Mouse (Mus musculus) hindbrain, embryonic 12.5 days (tissue): ENCODE measurements around the gene Eif4b. TPM values are rescaled to one million over a fixed set of nuclear protein-coding genes. Genes with fewer than 3 reads are reported as not detected.
A peak's percentile ranks its signal among the peaks of the same experiment; 100 is the strongest.

Experiments
- ATAC-seq: fragments of 200-750 bp; cut with Nextera tagmentation; 2 replicates; pipeline ENCODE4 v1.8.0; 2017; ENCODE audit warnings: moderate TSS enrichment; ENCODE audit not compliant: low FRiP score
- H3K27ac ChIP-seq: fragments of 300-500 bp; sonication (generic); 2 replicates; pipeline ENCODE4 v1.5.1; 2016; ENCODE audit warnings: mild to moderate bottlenecking
- H3K27me3 ChIP-seq: fragments of 300-500 bp; sonication (generic); 2 replicates; pipeline ENCODE4 v1.6.1; 2016; ENCODE audit warnings: mild to moderate bottlenecking
- H3K36me3 ChIP-seq: fragments of 300-500 bp; sonication (generic); 2 replicates; pipeline ENCODE4 v1.6.1; 2016; ENCODE audit warnings: mild to moderate bottlenecking
- H3K4me1 ChIP-seq: fragments of 300-500 bp; sonication (generic); 2 replicates; pipeline ENCODE4 v1.6.1; 2016
- H3K4me2 ChIP-seq: fragments of 300-500 bp; sonication (generic); replicated peaks from 2 replicates; pipeline ENCODE4 v1.6.1; 2016; ENCODE audit warnings: mild to moderate bottlenecking
- H3K4me3 ChIP-seq: fragments of 300-500 bp; sonication (generic); 2 replicates; pipeline ENCODE4 v1.5.1; 2016; ENCODE audit warnings: mild to moderate bottlenecking
- H3K9ac ChIP-seq: fragments of 300-500 bp; sonication (generic); 2 replicates; pipeline ENCODE4 v1.6.1; 2016; ENCODE audit warnings: mild to moderate bottlenecking, moderate library complexity
- H3K9me3 ChIP-seq: fragments of 300-500 bp; sonication (generic); replicated peaks from 2 replicates; pipeline ENCODE4 v1.6.1; 2016; ENCODE audit warnings: mild to moderate bottlenecking
- WGBS: fragments of 180-500 bp; shearing (Covaris S2); methylation state at CpG from one replicate; pipeline ENCODE4 v1.1.7; 2016; 5-methylcytosine and 5-hydroxymethylcytosine counted together
- polyA plus RNA-seq: library from polyadenylated mRNA; unstranded; fragments of >200 nt; fragmentation: Nextera tagmentation; extraction: Ambion mirVana; gene quantifications from 2 replicates; pipeline ENCODE4 v1.2.1, GENCODE M21; 2016

Gene Eif4b
- polyA plus RNA-seq = 94.0 and 97.1 TPM in 2 replicates

- peaks cover 9% of the 10 kb centered on the region; the same call in 1 of the 2 replicates for H3K27me3 ChIP-seq
- WGBS = under 1% methylated on average over 58 of the region's 58 CpGs
- peak within 1 kb of the TSS; percentile 90 for H3K4me2 ChIP-seq
- H3K4me1 ChIP-seq = peaks cover 20% of the 10 kb centered on the region
- peak within 1 kb of the TSS; percentile 98 for H3K27ac ChIP-seq
- H3K4me3 ChIP-seq = peak within 1 kb of the TSS; percentile 96
- no peaks in the 10 kb centered on the region for H3K9me3 ChIP-seq
- H3K9ac ChIP-seq = peak within 1 kb of the TSS; percentile 98
- no peaks in the 10 kb centered on the region for H3K36me3 ChIP-seq
- peak; percentile 95 for ATAC-seq
These were observed at the start of gene Eif4b for GRCm38 (mm10) chr15:102073559-102074069. Gene Eif4b, plus strand, starts transcription at chr15:102073773.

DNA sequence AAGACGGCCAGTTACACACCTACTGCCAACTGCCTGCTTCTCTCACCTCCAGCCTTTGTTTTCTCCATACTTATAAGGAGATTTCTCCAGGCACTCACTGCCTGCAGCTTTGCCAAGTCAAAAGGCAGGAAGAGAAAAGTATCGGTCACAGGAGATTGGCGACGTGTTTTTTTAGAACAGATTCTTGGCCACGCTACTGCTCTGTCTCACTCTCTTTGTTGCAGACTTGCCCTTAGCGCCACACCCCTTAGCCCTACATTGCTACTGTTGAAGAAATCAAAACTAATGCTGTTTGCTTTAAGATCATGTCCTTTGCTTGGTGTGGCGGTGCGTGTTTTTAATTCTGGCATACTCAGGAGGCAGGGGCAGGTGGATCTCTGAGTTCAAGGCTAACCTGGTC lies 49.7 kb upstream of the Eif4b start:
- Histone ChIP-seq H3K9me3 (no peaks in the 10 kb centered on the region), H3K27me3 (peaks cover 54% of the 10 kb centered on the region), H3K27ac (no peak overlapping the region), H3K36me3 (no peaks in the 10 kb centered on the region), H3K4me1 (peaks cover 18% of the 10 kb centered on the region), H3K4me2 (no peak overlapping the region), H3K9ac (no peak overlapping the region), H3K4me3 (no peak overlapping the region)
- 75% methylated on average over 8 of the region's 8 CpGs for WGBS
- no peak for ATAC-seq

DNA sequence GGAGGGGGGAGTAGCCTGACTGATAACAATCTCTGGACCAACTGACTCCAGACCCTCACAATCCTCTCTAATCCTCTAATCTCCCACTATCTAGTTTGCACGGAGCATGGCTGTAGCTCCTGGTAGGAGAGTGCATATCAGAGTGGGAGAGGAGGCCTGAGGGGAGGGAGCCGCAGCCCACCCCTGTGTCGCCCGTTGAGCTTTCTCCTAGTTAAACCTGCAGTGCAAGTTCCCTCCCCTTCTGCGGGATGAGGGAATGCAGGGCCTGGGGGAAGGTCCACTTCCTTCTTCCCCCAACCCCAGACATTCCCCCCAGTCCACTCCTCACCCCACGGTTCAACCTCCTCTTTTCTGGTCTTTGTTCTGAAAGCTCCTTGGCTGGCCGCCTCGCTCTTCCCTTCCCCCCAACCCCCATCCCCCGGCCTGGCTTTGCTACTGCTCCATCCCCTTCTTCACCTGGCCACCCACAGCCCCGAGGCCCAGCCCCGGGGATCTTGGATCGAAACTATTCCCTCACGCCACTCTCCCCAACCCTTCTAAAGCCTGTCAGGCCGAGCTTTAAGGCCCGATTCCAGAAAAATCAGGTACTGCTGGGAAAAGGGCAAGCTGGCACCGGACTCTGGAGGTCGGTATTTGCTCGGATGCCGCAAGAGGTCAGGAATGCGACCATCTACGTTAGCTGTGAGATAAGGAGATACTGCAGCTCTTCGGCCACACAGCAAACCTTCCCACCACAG lies 48.3 kb upstream of the Eif4b start:
- Histone ChIP-seq H3K4me2 (peak overlapping the region; percentile 34), H3K9ac (0 out of 2 replicates have a peak overlapping the region, but pooled peaks have one; percentile 32)

DNA sequence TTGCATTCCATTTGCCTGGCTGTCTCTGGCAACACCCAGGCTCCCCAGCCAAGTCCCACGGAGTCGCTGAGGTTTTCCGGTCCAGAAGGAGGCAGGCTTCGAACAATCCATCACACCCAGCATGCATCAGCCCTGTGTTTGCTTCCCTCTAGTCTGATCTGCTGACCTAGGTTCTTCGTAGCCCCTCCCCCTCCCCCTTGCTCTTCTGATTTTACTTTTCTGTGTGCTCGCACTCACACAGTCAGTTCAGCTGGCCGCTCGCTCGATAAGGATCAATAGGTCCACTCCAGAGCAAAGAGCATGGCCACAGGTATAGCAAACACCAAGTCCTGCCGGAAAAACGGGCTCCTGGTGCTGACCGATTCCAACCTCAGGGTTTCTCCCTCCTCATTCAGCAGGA lies 47.1 kb upstream of the Eif4b start:
- Histone ChIP-seq H3K4me3 (no peak overlapping the region), H3K4me1 (peaks cover 18% of the 10 kb centered on the region), H3K27ac (no peak overlapping the region), H3K27me3 (peaks cover 64% of the 10 kb centered on the region), H3K9me3 (no peaks in the 10 kb centered on the region), H3K9ac (no peak overlapping the region), H3K36me3 (no peaks in the 10 kb centered on the region), H3K4me2 (no peak overlapping the region)
- WGBS = 8% methylated on average over 12 of the region's 12 CpGs
- ATAC-seq = no peak

More for the DNA sequence above, 48.3 kb upstream of the Eif4b start:
- peak overlapping the region; percentile 40; the same call in 1 of the 2 replicates for H3K27ac ChIP-seq
- no peak overlapping the region for H3K4me3 ChIP-seq
- WGBS = 8% methylated on average over 22 of the region's 22 CpGs
- no peak for ATAC-seq
- no peaks in the 10 kb centered on the region for H3K36me3 ChIP-seq
- no peaks in the 10 kb centered on the region for H3K9me3 ChIP-seq
- peaks cover 64% of the 10 kb centered on the region for H3K27me3 ChIP-seq
- peaks cover 18% of the 10 kb centered on the region for H3K4me1 ChIP-seq

- ATAC-seq = no peak
- H3K27ac ChIP-seq = no peak within 1 kb of the TSS
- H3K4me3 ChIP-seq = peak within 1 kb of the TSS; percentile 22
- H3K9me3 ChIP-seq = no peaks in the 10 kb centered on the region
- H3K27me3 ChIP-seq = peaks cover 64% of the 10 kb centered on the region
- no peaks in the 10 kb centered on the region for H3K36me3 ChIP-seq
- peaks cover 18% of the 10 kb centered on the region for H3K4me1 ChIP-seq
- WGBS = 2% methylated on average over 28 of the region's 28 CpGs
- no peak within 1 kb of the TSS for H3K9ac ChIP-seq
- H3K4me2 ChIP-seq = peak within 1 kb of the TSS; percentile 44
These were observed 45.5 kb upstream of the Eif4b start, which contains the start of gene Krt18 for GRCm38 (mm10) chr15:102028040-102028439. Gene Krt18, plus strand, starts transcription at chr15:102028180.

GRCm38 (mm10) chr15:102034121-102035053 lies 39.2 kb upstream of the Eif4b start:
- H3K36me3 ChIP-seq = no peaks in the 10 kb centered on the region
- no peak overlapping the region for H3K4me3 ChIP-seq
- no peak for ATAC-seq
- no peaks in the 10 kb centered on the region for H3K9me3 ChIP-seq
- no peak overlapping the region for H3K4me2 ChIP-seq
- WGBS = 69% methylated on average over 16 of the region's 16 CpGs
- H3K27ac ChIP-seq = no peak overlapping the region
- no peaks in the 10 kb centered on the region for H3K4me1 ChIP-seq
- H3K9ac ChIP-seq = no peak overlapping the region
- peaks cover 6% of the 10 kb centered on the region; the same call in 1 of the 2 replicates for H3K27me3 ChIP-seq

DNA sequence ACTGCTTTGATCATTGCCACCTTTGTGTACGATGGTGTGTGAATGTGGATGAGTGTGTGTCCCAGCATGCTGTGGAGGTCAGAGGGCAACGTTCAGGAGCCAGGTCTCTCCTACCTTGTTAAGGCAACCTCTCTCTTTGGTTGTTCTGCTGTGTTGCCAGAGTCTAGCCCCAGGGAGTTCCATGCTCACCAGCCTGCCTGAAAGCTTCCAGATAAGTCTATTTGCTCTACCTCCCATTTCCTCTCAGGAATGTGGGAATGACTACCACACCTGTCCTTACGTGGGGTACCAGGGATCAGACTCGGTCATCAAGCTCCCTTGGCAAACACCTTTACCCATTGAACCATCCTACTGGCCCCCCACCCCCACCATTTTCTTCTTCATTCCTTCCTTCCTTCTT lies 33.3 kb upstream of the Eif4b start:
- WGBS = 81% methylated on average over 4 of the region's 4 CpGs
- Histone ChIP-seq H3K9ac (no peak overlapping the region), H3K4me3 (no peak overlapping the region), H3K4me1 (no peaks in the 10 kb centered on the region), H3K36me3 (no peaks in the 10 kb centered on the region), H3K9me3 (no peaks in the 10 kb centered on the region), H3K4me2 (no peak overlapping the region), H3K27me3 (peaks cover 4% of the 10 kb centered on the region; the same call in 1 of the 2 replicates), H3K27ac (no peak overlapping the region)
- no peak for ATAC-seq

DNA sequence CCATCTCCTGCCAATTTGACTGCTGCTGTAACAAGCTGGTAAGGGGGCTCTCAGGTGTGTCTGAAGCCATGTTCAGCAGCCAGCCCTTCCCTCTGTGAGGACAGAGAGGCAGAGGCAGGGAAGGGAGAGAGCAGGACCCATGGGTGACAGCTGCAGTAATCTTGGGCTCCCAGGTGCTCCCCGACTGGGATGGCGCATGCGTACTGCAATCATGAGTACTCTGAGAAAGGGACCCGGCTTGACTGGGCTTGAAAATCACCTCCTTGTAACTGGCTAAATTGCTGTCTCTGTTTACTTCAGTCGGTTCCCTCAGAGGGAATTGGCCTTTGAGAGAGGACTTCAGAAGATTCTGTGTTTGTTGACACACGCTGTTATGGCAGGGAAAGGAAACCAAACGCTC lies 31.6 kb upstream of the Eif4b start:
- Histone ChIP-seq H3K36me3 (no peaks in the 10 kb centered on the region), H3K4me3 (no peak overlapping the region), H3K9ac (no peak overlapping the region), H3K9me3 (no peaks in the 10 kb centered on the region), H3K27me3 (peaks cover 4% of the 10 kb centered on the region; the same call in 1 of the 2 replicates), H3K4me2 (no peak overlapping the region), H3K4me1 (no peaks in the 10 kb centered on the region), H3K27ac (no peak overlapping the region)
- 72% methylated on average over 7 of the region's 7 CpGs for WGBS
- no peak for ATAC-seq

DNA sequence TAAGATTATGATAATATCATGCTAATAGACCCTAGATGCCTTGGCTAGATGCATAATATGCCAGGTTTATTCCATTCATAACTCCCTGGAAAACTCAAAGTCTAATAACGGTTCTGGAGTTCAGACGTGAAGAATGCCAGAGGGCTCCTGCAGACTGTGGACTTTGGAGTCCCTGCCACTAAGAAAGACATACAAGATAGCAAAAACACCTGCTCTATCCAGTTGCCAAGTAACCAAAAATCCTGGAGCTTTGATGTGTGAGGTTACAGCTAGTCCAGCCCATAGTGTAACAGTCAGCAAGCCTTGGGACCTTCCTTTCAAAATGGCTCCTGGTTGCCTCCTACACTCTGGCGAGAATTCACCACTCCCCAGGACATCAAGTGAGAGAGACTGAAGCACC lies 28.8 kb upstream of the Eif4b start:
- H3K4me3 ChIP-seq = no peak overlapping the region

GRCm38 (mm10) chr15:102045691-102046090 lies 27.9 kb upstream of the Eif4b start:
- no peaks in the 10 kb centered on the region for H3K4me1 ChIP-seq
- H3K4me3 ChIP-seq = no peak overlapping the region
- H3K9ac ChIP-seq = no peak overlapping the region
- H3K36me3 ChIP-seq = no peaks in the 10 kb centered on the region
- ATAC-seq = no peak
- no peak overlapping the region for H3K4me2 ChIP-seq
- no peaks in the 10 kb centered on the region for H3K9me3 ChIP-seq
- H3K27me3 ChIP-seq = peaks cover 4% of the 10 kb centered on the region; the same call in 1 of the 2 replicates
- no peak overlapping the region for H3K27ac ChIP-seq
- WGBS = 89% methylated on average over 10 of the region's 10 CpGs

More for the DNA sequence above, 28.8 kb upstream of the Eif4b start:
- H3K27ac ChIP-seq = no peak overlapping the region
- no peaks in the 10 kb centered on the region for H3K36me3 ChIP-seq
- WGBS = 79% methylated on average over 3 of the region's 3 CpGs
- no peak overlapping the region for H3K9ac ChIP-seq
- ATAC-seq = no peak
- H3K4me1 ChIP-seq = no peaks in the 10 kb centered on the region
- no peaks in the 10 kb centered on the region for H3K9me3 ChIP-seq
- peaks cover 4% of the 10 kb centered on the region; the same call in 1 of the 2 replicates for H3K27me3 ChIP-seq
- H3K4me2 ChIP-seq = no peak overlapping the region

DNA sequence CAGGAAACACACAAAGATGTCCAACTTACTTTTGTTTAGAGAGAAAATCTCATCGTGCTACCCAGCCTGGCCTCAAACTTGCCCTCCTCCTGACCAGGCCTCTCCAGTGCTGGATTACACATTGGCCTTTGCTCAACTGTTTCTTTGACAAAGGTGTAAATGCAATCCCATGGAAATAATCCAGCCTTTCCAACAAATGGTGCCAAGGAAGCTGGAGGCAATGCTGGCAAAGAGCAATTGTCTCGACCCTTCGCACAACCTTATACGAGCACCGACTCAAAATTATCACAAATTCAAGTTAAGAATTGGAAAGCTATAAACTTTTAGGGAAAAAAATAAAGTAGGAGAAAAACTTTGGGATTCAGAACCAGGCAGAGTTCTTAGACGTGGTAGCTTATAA lies 25.6 kb upstream of the Eif4b start:
- no peak for ATAC-seq
- 0 out of 2 replicates have a peak, but pooled peaks cover 2% of the 10 kb centered on the region for H3K4me1 ChIP-seq

DNA sequence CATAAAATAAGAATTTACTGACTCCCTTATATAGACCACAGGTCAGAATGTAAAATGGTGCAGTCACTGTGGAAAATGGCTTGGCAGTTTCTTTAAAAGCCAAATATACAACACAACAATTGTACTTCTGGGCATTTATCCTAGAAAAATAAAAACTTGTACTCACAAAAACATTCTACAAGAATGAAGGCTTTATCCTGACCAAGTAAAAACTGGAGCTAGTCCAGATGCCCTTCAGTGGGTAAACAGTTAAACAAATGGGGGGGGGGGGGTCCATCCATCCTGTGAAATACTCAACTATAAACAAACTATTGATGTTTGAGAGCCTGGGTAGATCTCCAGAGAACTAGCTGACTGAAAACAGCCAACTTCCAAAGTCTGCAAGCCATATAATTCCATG lies 23.7 kb upstream of the Eif4b start:
- H3K27ac ChIP-seq = no peak overlapping the region

More for the DNA sequence above, 25.6 kb upstream of the Eif4b start:
- Histone ChIP-seq H3K9me3 (no peaks in the 10 kb centered on the region), H3K36me3 (no peaks in the 10 kb centered on the region), H3K9ac (no peak overlapping the region), H3K4me3 (no peak overlapping the region), H3K4me2 (no peak overlapping the region), H3K27ac (no peak overlapping the region), H3K27me3 (no peaks in the 10 kb centered on the region)
- 91% methylated on average over 6 of the region's 6 CpGs for WGBS

More for the DNA sequence above, 23.7 kb upstream of the Eif4b start:
- ATAC-seq = no peak
- Histone ChIP-seq H3K4me3 (no peak overlapping the region), H3K9me3 (no peaks in the 10 kb centered on the region), H3K27me3 (no peaks in the 10 kb centered on the region), H3K4me2 (no peak overlapping the region), H3K9ac (no peak overlapping the region), H3K36me3 (no peaks in the 10 kb centered on the region), H3K4me1 (0 out of 2 replicates have a peak, but pooled peaks cover 2% of the 10 kb centered on the region)
